Mouse (Mus musculus) neural tube, embryonic 10.5 days (tissue): Measurements from ENCODE around the gene Msl2.

Experiments used
- DNase-seq: peaks from one replicate; pipeline ENCODE4 v3.0.0-alpha.2; 2017; ENCODE audit warnings: low spot score; ENCODE audit errors: extremely low spot score

Msl2 gene

GRCm38 (mm10) chr9:101152872-101153271, 79.0 kb downstream of the Msl2 start:
- no peak for DNase-seq
